Mouse (Mus musculus): ENCODE data around the gene Btbd35f5. TPM values are rescaled to one million over a fixed set of nuclear protein-coding genes. Genes with fewer than 3 reads are reported as not detected.

The Btbd35f5 gene
- polyA plus RNA-seq (2015; fragmentation: Nextera tagmentation; extraction: Ambion mirVana): not detected in 2 replicates

GRCm38 (mm10) chrX:32973597-32973996, at the start of gene Btbd35f5:
Gene Btbd35f5 (plus strand): TSS chrX:32973897.

GRCm38 (mm10) chrX:32941468-32941867, 32.2 kb upstream of the Btbd35f5 start, which contains the start of gene Gm21789:
Gene Gm21789 (plus strand): TSS chrX:32941768.

Other genes with a start within 250 kb of the Btbd35f5 start
- gene Btbd35f21, start 247.8 kb upstream of the Btbd35f5 start, polyA plus RNA-seq (2015; fragmentation: Nextera tagmentation; extraction: Ambion mirVana): not detected in 2 replicates
- not detected in 2 replicates for gene Btbd35f30, start 79.3 kb upstream of the Btbd35f5 start, polyA plus RNA-seq (2015; fragmentation: Nextera tagmentation; extraction: Ambion mirVana)
- gene Gm21789, start 32.1 kb upstream of the Btbd35f5 start, polyA plus RNA-seq (2015; fragmentation: Nextera tagmentation; extraction: Ambion mirVana): not detected in 2 replicates